Mouse (Mus musculus): ENCODE results near the gene Efcab9.

- TF ChIP-seq GATA1 (IDR thresholded peaks at IDR 0.05; ENCODE audit: borderline replicate concordance, low read length) = no peak
- no peak for TF ChIP-seq FLI1 (IDR thresholded peaks at IDR 0.05; ENCODE audit: low read length)
Measured at GRCm38 (mm10) chr11:32519354-32519753, 12.5 kb downstream of the Efcab9 start.
